Mouse (Mus musculus): ENCODE data around the gene Sirt6. TPM values are rescaled to one million over a fixed set of nuclear protein-coding genes. Genes with fewer than 3 reads are reported as not detected.
A peak's percentile ranks its signal among the peaks of the same experiment; 100 is the strongest.
"Not testable (repeated sequence)": the region's sequence is repeated elsewhere in the genome, so short reads cannot be mapped to it uniquely, and the experiment has no call there.

Sirt6 gene
- total RNA-seq (2021) = 10 to 100 TPM; 28.0 to 29.3 TPM

GRCm38 (mm10) chr10:81626994-81627835 lies at the start of gene Sirt6:
Gene Sirt6, minus strand, starts transcription at chr10:81627797.
- intact Hi-C loops (cut with DNase I) = loop anchor here (5.0 kb wide), 1 partner anchor 545 kb away; no protein-coding TSS in a partner anchor
- peak; percentile 91 to 95 for DNase-seq (ENCODE audit: extremely low spot score in 1 of 2, low spot score in 2 of 2)

GRCm38 (mm10) chr10:81656174-81656573 lies 28.6 kb upstream of the Sirt6 start:
- no peak for DNase-seq (ENCODE audit: extremely low spot score in 1 of 2, low spot score in 2 of 2)
- intact Hi-C loops (cut with DNase I) = no loop called here

- intact Hi-C loops (cut with DNase I) = no loop called here
These were observed 27.6 kb upstream of the Sirt6 start for GRCm38 (mm10) chr10:81655178-81655577.

GRCm38 (mm10) chr10:81648803-81649775 lies 21.5 kb upstream of the Sirt6 start, which contains the start of gene Gm10778:
Gene Gm10778, plus strand, starts transcription at chr10:81649059.
- DNase-seq (ENCODE audit: extremely low spot score in 1 of 2, low spot score in 2 of 2) = peak; percentile 87 to 88
- intact Hi-C loops (cut with DNase I) = not testable (repeated sequence)

More at GRCm38 (mm10) chr10:81655178-81655577, 27.6 kb upstream of the Sirt6 start:
- peak in 1 of 2 experiments; percentile 18 for DNase-seq (ENCODE audit: extremely low spot score in 1 of 2, low spot score in 2 of 2)

GRCm38 (mm10) chr10:81646015-81646555 lies 18.5 kb upstream of the Sirt6 start:
- intact Hi-C loops (cut with DNase I) = no loop called here
- peak in 1 of 2 experiments; percentile 32 for DNase-seq (ENCODE audit: extremely low spot score in 1 of 2, low spot score in 2 of 2)

- peak in 1 of 2 experiments; percentile 7 for DNase-seq (ENCODE audit: extremely low spot score in 1 of 2, low spot score in 2 of 2)
- intact Hi-C loops (cut with DNase I) = no loop called here
These were observed 17.8 kb upstream of the Sirt6 start for GRCm38 (mm10) chr10:81645391-81645790.

- intact Hi-C loops (cut with DNase I) = no loop called here
- DNase-seq (ENCODE audit: extremely low spot score in 1 of 2, low spot score in 2 of 2) = peak in 1 of 2 experiments; percentile 27
These were observed 17.1 kb upstream of the Sirt6 start for GRCm38 (mm10) chr10:81644716-81645115.

- DNase-seq (ENCODE audit: extremely low spot score in 1 of 2, low spot score in 2 of 2) = no peak
- intact Hi-C loops (cut with DNase I) = no loop called here
These were observed 16.6 kb upstream of the Sirt6 start for GRCm38 (mm10) chr10:81644162-81644561.

- intact Hi-C loops (cut with DNase I) = no loop called here
- DNase-seq (ENCODE audit: extremely low spot score in 1 of 2, low spot score in 2 of 2) = peak; percentile 94 to 98
These were observed 16.0 kb upstream of the Sirt6 start for GRCm38 (mm10) chr10:81643449-81644055.

- intact Hi-C loops (cut with DNase I) = no loop called here
- no peak for DNase-seq (ENCODE audit: extremely low spot score in 1 of 2, low spot score in 2 of 2)
These were observed 15.3 kb upstream of the Sirt6 start for GRCm38 (mm10) chr10:81642648-81643448.

GRCm38 (mm10) chr10:81641978-81642647 lies 14.5 kb upstream of the Sirt6 start:
- intact Hi-C loops (cut with DNase I) = no loop called here
- DNase-seq (ENCODE audit: extremely low spot score in 1 of 2, low spot score in 2 of 2) = peak in 1 of 2 experiments; percentile 66

- intact Hi-C loops (cut with DNase I) = no loop called here
- peak in 1 of 2 experiments; percentile 14 for DNase-seq (ENCODE audit: extremely low spot score in 1 of 2, low spot score in 2 of 2)
These were observed 14.0 kb upstream of the Sirt6 start for GRCm38 (mm10) chr10:81641566-81641965.

- intact Hi-C loops (cut with DNase I) = not testable (repeated sequence)
- DNase-seq (ENCODE audit: extremely low spot score in 1 of 2, low spot score in 2 of 2) = peak in 1 of 2 experiments; percentile 46
These were observed 13.2 kb upstream of the Sirt6 start for GRCm38 (mm10) chr10:81640825-81641224.

GRCm38 (mm10) chr10:81638101-81638500 lies 10.5 kb upstream of the Sirt6 start:
- intact Hi-C loops (cut with DNase I) = no loop called here
- DNase-seq (ENCODE audit: extremely low spot score in 1 of 2, low spot score in 2 of 2) = peak in 1 of 2 experiments; percentile 18

GRCm38 (mm10) chr10:81636338-81636737 lies 8.7 kb upstream of the Sirt6 start:
- intact Hi-C loops (cut with DNase I) = no loop called here
- peak in 1 of 2 experiments; percentile 12 for DNase-seq (ENCODE audit: extremely low spot score in 1 of 2, low spot score in 2 of 2)

GRCm38 (mm10) chr10:81633253-81634099 lies 5.9 kb upstream of the Sirt6 start:
- DNase-seq (ENCODE audit: extremely low spot score in 1 of 2, low spot score in 2 of 2) = peak; percentile 80 to 89
- intact Hi-C loops (cut with DNase I) = no loop called here
